Mouse (Mus musculus) activated CD4-positive, CD25-positive, alpha-beta regulatory T cell, adult 4 months (primary cell): ENCODE measurements at regions not wholly inside any gene's neighbourhood (a gene's known extent, or its start where the extent isn't known, plus 50 kb on each side); places are given as distances from the start of the nearest gene placed in this dataset.

Experiments
- ATAC-seq: one replicate; pipeline ENCODE4 v1.8.0; 2017

DNA sequence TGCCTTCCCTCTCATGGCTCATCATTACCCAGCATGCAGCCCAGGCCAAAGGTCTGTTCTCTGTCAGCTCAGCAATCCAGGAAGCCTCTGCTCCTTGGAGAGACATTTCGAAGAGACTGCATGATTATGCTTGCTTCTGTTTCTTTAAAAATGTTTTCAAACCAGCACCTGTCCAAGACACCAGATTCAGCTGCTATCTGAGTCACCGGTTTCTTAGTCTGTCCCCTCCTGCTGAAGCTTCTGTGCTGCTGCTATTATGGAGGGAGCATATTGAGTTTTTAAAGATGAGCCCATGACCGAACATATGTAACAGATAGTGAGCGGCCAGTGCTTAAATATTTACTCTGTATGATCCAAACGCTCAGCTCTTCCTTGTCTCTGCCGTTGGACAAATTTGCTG, 506.2 kb downstream of the Med13l start:
- ATAC-seq: no peak

DNA sequence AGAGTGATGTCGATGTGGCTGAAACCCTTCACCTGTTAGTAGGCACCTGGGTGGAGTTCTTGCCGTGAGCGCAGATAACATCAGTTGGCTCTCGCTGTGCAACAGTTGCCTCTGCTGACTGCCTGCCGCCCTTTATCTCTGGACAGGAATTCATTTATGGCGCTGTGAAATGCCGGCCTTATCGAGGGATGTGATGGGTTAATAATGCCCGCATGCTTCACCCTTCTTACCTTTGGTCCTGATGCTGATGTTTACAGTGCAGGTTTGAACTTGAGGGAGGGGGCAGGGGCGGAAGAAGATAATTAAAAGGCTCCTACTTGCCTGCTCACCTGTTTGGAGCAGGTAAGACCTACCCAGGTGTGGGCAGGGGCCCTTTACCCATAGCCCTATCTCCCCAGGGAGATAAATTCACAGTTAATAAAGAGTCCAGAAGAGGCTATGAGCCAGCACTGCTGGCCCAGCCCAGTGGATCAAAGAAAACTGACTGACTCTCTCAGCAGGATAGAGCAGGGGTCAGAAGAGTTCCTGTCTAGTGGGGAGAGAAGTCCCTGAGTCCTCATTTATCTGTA, 509.4 kb downstream of the Med13l start:
- ATAC-seq: no peak

DNA sequence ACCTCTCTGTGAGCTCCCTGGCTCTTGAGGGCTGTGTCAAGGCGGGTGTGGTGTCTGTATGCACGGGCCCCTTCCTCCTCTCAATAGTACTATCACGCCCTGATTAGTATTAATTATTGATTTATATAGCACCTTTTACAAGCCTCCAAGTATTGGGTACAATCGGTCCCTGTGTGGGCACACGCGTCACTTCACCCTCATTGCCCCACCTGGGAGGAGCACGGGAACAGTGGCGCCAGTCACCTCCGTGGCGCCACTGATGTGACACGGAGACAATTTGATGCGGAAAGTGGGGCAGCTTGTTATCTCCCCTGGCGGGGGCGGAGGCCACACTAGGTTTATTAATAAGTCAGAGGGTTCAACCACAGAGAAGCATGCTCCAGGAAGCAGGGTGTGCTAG, 512.2 kb downstream of the Med13l start:
- no peak for ATAC-seq

DNA sequence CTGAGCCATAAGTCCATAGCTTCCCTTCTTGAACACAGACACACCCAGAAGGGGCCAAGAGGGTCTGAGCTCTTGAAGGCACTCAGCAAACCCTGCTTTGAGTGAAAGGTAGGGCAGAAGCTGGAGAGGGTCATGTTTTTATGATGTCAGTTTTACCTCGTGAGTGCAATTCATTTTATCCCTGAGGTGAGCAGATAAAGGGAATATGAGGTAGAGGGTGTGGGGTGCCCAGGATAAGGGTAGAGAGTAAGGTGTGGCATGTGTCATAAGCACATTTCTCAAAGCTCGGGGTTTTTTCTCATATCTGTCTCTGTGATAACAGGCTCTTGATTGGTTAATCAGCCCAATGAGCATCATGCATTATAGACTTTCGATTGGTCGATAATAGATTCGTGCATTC, 520.3 kb downstream of the Med13l start:
- no peak for ATAC-seq

- no peak for ATAC-seq
These were observed 522.4 kb downstream of the Med13l start for GRCm38 (mm10) chr5:119082895-119083294.

GRCm38 (mm10) chr5:119097576-119098193, 537.2 kb downstream of the Med13l start:
- ATAC-seq: no peak

GRCm38 (mm10) chr5:119099817-119100216, 539.3 kb downstream of the Med13l start:
- ATAC-seq: no peak

GRCm38 (mm10) chr5:119103503-119103902, 543.0 kb downstream of the Med13l start:
- no peak for ATAC-seq

DNA sequence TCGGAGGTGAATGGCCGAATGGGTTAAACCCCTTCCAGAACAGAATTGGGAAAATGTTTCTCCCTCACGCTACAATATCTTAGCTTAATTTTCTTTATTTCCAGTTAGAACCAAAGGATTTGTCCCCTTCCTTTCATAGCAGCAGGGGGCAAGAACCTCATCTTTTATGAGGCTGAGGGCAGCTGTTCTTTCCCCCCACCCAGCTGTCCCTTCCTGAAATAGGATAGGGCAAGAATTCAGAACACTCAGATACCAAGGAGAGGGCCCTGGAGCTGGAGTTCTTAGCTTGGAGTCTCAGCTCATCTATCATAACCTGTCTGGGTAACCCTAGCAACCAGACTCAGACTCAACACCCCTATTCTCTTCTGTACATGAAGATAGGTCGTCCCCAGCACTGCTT, 547.4 kb downstream of the Med13l start:
- no peak for ATAC-seq

DNA sequence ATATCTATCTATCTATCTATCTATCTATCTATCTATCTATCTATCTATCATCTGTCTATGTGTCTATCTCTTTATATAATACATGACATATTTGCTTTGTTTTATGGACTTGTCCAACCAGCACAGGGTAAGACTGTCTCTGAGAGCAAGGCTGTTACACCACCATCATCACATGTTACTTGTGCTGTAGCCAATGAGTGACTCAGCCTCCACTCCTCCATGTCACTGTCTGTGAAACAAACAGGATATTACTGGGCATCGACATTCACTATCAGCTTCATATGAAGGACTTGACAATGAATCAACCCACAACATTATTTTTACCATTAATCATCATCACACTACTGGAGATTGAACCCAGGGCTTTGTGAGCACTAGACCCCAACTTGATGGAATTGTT, 549.0 kb downstream of the Med13l start:
- no peak for ATAC-seq

DNA sequence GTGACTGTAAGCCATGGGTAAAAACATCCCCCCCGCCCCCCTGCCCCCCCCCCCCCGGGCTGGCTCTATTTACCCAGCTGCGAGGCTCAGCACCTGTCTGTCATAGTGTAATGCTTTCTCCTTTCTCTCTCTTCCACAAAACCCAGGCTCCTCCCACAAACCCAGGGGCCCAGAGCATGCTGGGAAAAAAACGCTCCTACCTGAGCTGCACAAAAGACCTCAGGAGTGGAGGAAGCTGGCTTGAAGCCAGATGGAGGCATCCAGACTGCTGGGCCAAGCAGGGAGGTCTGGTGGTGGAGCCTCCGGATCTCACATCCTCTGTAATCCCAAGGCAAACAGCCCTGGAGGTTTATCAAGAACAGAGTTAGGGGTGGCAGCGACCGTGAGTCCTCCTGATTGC, 553.6 kb downstream of the Med13l start:
- ATAC-seq: no peak

DNA sequence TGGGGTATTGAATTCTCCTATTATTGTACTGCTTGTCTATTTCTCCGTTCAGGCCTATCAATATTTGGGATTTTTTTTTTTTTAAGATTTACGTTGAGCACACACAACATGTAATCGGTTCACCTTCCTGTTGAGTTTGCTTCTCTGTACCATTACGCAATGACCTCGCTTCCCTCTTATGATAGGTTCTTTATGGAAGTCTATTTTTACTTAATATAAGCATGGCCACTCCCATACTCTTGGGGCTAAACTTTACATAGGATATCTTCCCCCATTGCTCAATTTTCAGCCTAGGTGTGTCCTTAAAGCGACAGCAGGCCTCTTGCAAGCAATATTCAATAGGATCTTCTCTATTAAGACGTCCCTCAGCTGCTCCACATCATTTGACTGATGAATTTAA, 544.7 kb upstream of the Tbx3 start:
- no peak for ATAC-seq

- no peak for ATAC-seq
These were observed 540.3 kb upstream of the Tbx3 start for GRCm38 (mm10) chr5:119130176-119130575.

GRCm38 (mm10) chr5:119131461-119131860, 539.0 kb upstream of the Tbx3 start:
- ATAC-seq: no peak

DNA sequence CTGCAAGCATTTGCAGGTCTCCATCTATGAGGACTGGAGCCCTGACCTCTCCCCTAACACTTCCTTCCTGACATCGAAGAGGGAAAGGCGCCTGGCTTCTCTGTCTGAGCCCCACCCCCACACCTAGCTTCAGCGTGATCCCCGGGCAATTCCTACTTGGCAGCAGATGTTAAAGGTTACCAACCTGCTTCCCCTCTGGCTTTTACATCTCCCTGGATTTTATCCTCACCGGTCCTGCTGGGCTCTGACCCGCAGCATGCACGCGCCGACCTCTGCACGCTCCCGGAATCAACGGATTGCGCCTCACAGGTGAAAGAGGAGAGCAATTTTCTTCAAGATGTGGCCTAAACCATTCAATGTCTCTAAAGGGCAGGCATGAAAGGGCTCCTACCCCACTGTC, 537.1 kb upstream of the Tbx3 start:
- ATAC-seq: no peak

DNA sequence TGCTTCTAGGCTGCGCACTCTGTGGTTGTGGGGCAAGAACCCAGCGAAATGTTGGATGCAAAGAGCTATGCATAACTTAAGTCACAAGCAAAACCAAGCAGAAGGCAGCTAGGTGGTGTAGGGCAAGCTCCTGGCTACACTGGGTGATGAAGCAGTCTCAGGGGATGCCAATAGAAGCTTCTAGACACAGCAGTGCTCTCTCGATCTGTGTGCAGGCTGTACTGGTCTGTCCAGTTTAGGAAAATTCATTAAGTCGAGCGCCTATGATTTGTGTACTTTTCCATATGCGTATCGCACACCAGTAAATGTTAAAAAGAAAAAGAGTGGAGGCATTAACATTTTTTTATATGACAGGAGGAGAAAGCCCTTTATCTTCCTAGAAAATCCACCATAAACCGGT, 533.6 kb upstream of the Tbx3 start:
- ATAC-seq: no peak

GRCm38 (mm10) chr5:119137409-119137808, 533.1 kb upstream of the Tbx3 start:
- ATAC-seq: no peak

DNA sequence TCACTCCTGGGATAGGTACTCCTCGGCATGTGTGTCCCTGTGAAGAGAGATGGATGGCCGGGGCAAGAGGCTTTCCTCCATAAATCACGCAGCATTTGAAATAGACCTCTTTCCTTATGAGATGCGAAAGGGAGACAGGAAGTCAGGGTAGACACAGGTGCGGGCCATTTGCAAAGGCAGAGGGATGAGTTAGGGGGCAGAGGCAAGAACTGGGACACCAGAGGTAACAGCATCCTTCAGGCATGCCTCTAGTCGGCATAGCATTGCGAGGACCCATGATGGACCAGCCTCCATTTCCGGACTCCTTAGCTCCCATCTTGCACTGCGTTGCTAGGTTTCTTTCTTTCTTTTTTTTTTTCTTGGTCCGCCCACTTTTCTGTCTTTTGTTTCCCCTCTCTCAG, 532.6 kb upstream of the Tbx3 start:
- ATAC-seq: no peak

- no peak for ATAC-seq
These were observed 532.2 kb upstream of the Tbx3 start for GRCm38 (mm10) chr5:119138293-119138692.

DNA sequence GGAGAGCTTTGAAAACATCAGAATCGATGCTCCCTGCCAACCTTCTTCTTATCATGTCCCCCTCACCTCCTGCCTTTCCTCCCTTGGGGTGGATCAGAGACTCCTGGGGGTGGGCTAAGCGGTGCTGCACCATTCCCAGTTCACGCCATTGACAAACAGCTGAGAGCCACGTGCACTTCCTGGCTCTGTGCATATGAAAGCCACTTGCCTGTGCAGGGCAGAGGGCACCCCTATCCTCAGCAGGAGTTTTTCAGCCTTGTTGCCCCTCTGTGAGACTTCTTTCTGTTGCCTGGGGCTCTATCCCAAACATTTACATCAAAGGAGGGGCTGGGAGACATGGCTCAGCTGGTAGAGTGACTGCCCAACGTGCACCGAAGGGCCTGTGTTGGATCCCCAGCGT, 531.1 kb upstream of the Tbx3 start:
- ATAC-seq: no peak

GRCm38 (mm10) chr5:119139816-119140215, 530.7 kb upstream of the Tbx3 start:
- no peak for ATAC-seq

- no peak for ATAC-seq
These were observed 527.1 kb upstream of the Tbx3 start for GRCm38 (mm10) chr5:119143411-119143810.

DNA sequence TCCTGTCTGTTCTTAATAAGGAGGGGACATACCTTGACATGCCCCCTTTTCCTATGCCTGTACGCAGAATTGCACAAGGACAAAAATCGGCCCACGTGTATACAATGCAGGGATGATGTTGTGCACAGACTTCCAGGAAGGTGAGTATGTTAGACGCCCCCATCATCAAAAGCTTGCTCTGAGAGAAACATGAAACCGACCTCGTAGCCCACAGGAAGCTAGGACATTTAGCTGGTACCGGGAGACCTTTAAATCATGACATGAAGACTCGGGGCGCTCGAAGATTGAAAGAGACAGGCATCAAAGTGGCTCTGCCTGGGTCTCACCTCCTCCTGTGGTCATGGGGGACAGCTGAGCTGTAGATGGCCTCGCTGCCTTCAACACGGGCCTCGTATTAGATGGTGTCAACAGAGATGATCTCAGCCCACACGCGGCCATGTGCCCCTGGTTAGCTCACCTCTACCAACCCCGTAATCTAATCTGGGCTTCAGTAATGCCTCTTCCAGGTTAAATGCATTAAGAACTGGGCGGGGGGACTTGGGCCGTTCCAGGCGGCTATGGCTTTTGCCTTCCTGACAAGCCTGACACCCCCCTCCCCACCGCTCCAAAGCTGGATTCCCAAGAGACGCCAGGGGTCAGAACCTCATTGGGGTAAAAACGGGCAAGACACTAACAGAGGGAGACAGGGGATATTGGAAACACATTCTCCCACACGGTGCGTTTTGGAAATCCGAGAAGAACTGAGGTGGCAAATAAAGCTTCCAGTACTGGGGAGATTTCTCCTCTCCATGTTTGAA, 520.9 kb upstream of the Tbx3 start:
- no peak for ATAC-seq

- ATAC-seq: no peak
These were observed 517.4 kb upstream of the Tbx3 start for GRCm38 (mm10) chr5:119153086-119153485.
